Mouse (Mus musculus): ENCODE measurements around the gene Gm20431.

DNA sequence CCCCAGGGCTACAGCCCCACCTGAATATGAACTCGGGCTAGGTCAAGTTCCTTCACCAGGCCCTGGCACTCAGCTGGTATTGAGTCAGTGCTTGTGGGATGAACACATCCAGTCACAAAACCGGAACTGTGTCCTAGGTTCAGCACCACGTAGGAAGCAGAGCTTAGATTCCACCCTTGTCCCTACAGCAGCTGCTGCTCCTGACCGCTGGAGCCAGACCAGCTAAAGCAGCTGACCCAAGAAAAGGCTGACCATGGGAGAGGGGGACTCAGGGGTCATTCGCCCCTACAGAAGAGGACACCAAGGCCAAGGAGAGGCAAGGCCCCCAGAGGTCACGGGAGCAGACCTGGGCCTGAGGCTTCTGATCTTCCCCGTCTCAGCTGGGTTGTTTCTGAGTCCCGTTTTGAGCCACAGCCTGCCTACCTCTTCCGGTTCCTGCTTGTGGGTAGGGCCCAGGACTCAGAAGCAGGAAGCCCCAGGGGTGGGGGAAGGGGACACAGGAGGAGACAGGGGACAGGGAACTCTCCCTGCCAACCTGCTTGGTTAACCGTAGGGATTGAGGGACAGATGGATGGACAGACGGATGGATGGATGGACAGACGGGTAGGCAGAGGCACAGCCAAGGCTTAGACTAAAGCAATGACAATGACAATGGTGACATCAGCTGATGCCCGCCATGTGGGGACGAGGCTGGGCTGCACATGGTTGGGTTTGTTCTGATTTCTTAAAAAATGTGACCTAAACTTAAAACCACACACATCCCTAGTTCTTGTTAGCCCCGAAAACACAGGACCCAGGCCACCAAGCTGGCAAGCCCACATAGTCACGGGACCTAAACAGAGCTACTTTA lies 4.4 kb downstream of the Gm20431 start:
- TF ChIP-seq ZNF384 (IDR thresholded peaks at IDR 0.05; ENCODE audit: low read depth, low read length) (no peak), HCFC1 (IDR thresholded peaks at IDR 0.05; ENCODE audit: borderline replicate concordance, insufficient read depth, low read length) (no peak), MAFK (IDR thresholded peaks at IDR 0.05; ENCODE audit: insufficient read depth, low read depth, low read length) (no peak), ZC3H11A (IDR thresholded peaks at IDR 0.05; ENCODE audit: borderline replicate concordance, low read depth, low read length) (no peak), CHD2 (IDR thresholded peaks at IDR 0.05; ENCODE audit: low read depth, low read length) (no peak)

All from ES-E14 (cell line).